Mouse (Mus musculus) brown adipose tissue, adult 24 weeks (tissue): ENCODE results near the gene Gm19668. TPM values are rescaled to one million over a fixed set of nuclear protein-coding genes. Genes with fewer than 3 reads are reported as not detected.

ENCODE experiments used
- polyA plus RNA-seq: library from polyadenylated mRNA; stranded (reverse); fragments of >200 nt; gene quantifications from 2 replicates; pipeline ENCODE4 v1.2.4, GENCODE M21; 2012; ENCODE audit not compliant: missing spikeins, insufficient read depth, insufficient read length

Gm19668 gene
- polyA plus RNA-seq, 1 experiment, result not detected

Other genes starting within 250 kb of the Gm19668 start
- 88.8 and 92.4 TPM in 2 replicates for gene Pttg1ip, start 217.4 kb downstream of the Gm19668 start, polyA plus RNA-seq
- gene Sumo3, start 193.0 kb downstream of the Gm19668 start, polyA plus RNA-seq, result 58.1 and 84.9 TPM in 2 replicates
- 16.0 and 45.5 TPM in 2 replicates for gene Gm49325, start 192.9 kb downstream of the Gm19668 start, polyA plus RNA-seq
- 23.3 and 26.1 TPM in 2 replicates for gene Ube2g2, start 176.9 kb downstream of the Gm19668 start, polyA plus RNA-seq
- not detected in 2 replicates for gene Tspear, start 112.6 kb downstream of the Gm19668 start, polyA plus RNA-seq
- not detected in 2 replicates for gene Gm19402, start 108.4 kb downstream of the Gm19668 start, polyA plus RNA-seq
- not detected in 2 replicates for gene Gm9508, start 101.9 kb downstream of the Gm19668 start, polyA plus RNA-seq
- gene Gm10272, start 92.5 kb downstream of the Gm19668 start, polyA plus RNA-seq, result not detected in 2 replicates
- not detected in 2 replicates for gene Gm10024, start 87.7 kb downstream of the Gm19668 start, polyA plus RNA-seq
- gene Gm10142, start 83.3 kb downstream of the Gm19668 start, polyA plus RNA-seq, result not detected in 2 replicates
- not detected in 2 replicates for gene Krtap12-1, start 78.5 kb downstream of the Gm19668 start, polyA plus RNA-seq
- gene Gm10100, start 72.6 kb downstream of the Gm19668 start, polyA plus RNA-seq, result not detected in 2 replicates
- gene Gm18596, start 56.5 kb downstream of the Gm19668 start, polyA plus RNA-seq, result not detected in 2 replicates
- not detected in 2 replicates for gene Gm9736, start 47.8 kb downstream of the Gm19668 start, polyA plus RNA-seq
- not detected in 2 replicates for gene Gm3233, start 39.5 kb downstream of the Gm19668 start, polyA plus RNA-seq
- not detected in 2 replicates for gene Gm3238, start 27.8 kb downstream of the Gm19668 start, polyA plus RNA-seq
- not detected in 2 replicates for gene Gm7138, start 22.2 kb downstream of the Gm19668 start, polyA plus RNA-seq
- not detected in 2 replicates for gene Gm3250, start 16.6 kb downstream of the Gm19668 start, polyA plus RNA-seq
- gene Gm7137, start 10.9 kb downstream of the Gm19668 start, polyA plus RNA-seq, result not detected in 2 replicates
- not detected in 2 replicates for gene Gm9639, start 4.1 kb downstream of the Gm19668 start, polyA plus RNA-seq
- gene Gm9507, start 12.7 kb upstream of the Gm19668 start, polyA plus RNA-seq, result not detected in 2 replicates
- not detected in 2 replicates for gene Gm2696, start 15.5 kb upstream of the Gm19668 start, polyA plus RNA-seq
- not detected in 2 replicates for gene Krtap10-4, start 28.0 kb upstream of the Gm19668 start, polyA plus RNA-seq
- not detected in 2 replicates for gene Krtap10-10, start 36.8 kb upstream of the Gm19668 start, polyA plus RNA-seq
- gene Gm36176, start 47.7 kb upstream of the Gm19668 start, polyA plus RNA-seq, result not detected in 2 replicates
- not detected in 2 replicates for gene Gm10318, start 53.7 kb upstream of the Gm19668 start, polyA plus RNA-seq
- not detected in 2 replicates for gene Gm3285, start 62.8 kb upstream of the Gm19668 start, polyA plus RNA-seq
- gene Lrrc3, start 103.4 kb upstream of the Gm19668 start, polyA plus RNA-seq, result 0.33 TPM in 1 of 2 replicates, not detected in the other
- 0.63 TPM in 1 of 2 replicates, not detected in the other for gene Trpm2, start 171.4 kb upstream of the Gm19668 start, polyA plus RNA-seq
- gene 1810043G02Rik, start 179.4 kb upstream of the Gm19668 start, polyA plus RNA-seq, result 16.0 and 16.4 TPM in 2 replicates
- 326 and 453 TPM in 2 replicates for gene Pfkl, start 210.9 kb upstream of the Gm19668 start, polyA plus RNA-seq
- gene Dnmt3l, start 242.8 kb upstream of the Gm19668 start, polyA plus RNA-seq, result 2.3 and 2.7 TPM in 2 replicates
- gene Aire, start 244.5 kb upstream of the Gm19668 start, polyA plus RNA-seq, result not detected in 2 replicates